Mouse (Mus musculus) liver, embryonic 14.5 days (tissue): ENCODE measurements around the gene Ntrk3. TPM values are rescaled to one million over a fixed set of nuclear protein-coding genes. Genes with fewer than 3 reads are reported as not detected.

ENCODE experiments used
- ATAC-seq: fragments of 200-750 bp; cut with Nextera tagmentation; 2 replicates; pipeline ENCODE4 v1.8.0; 2017; ENCODE audit warnings: moderate number of reproducible peaks, mild to moderate bottlenecking, moderate library complexity; ENCODE audit not compliant: insufficient read depth
- DNase-seq, 3 experiments: peaks; one replicate each; pipeline ENCODE4 v3.0.0-alpha.2; 2012 to 2013; ENCODE audit warnings: low read depth in 3 of 3, low spot score in 3 of 3
- H3K27ac ChIP-seq: fragments of 300-500 bp; sonication (generic); 2 replicates; pipeline ENCODE4 v1.5.1; 2014; ENCODE audit warnings: moderate library complexity, mild to moderate bottlenecking, control low read depth, inconsistent platforms
- H3K27me3 ChIP-seq: fragments of 300-500 bp; sonication (generic); 2 replicates; pipeline ENCODE4 v1.6.1; 2014; ENCODE audit warnings: mild to moderate bottlenecking, low read length, moderate library complexity; ENCODE audit not compliant: control insufficient read depth, insufficient read depth
- H3K36me3 ChIP-seq: fragments of 300-500 bp; sonication (generic); replicated peaks from 2 replicates; pipeline ENCODE4 v1.6.1; 2014; ENCODE audit warnings: low read depth; ENCODE audit not compliant: control insufficient read depth, insufficient read depth
- H3K4me1 ChIP-seq, 2 experiments: fragments of 200-500 bp in 1 of 2; fragments of 300-500 bp in 1 of 2; sonication (generic) in 1 of 2; replicated peaks; 2 replicates each; pipeline ENCODE4 v1.6.1; 2012 to 2014; ENCODE audit warnings: antibody characterized with exemption in 1 of 2, inconsistent platforms in 1 of 2, low read length in 1 of 2; ENCODE audit not compliant: control insufficient read depth in 2 of 2, insufficient read depth in 2 of 2
- H3K4me2 ChIP-seq: fragments of 300-500 bp; sonication (generic); 2 replicates; pipeline ENCODE4 v1.6.1; 2014; ENCODE audit warnings: low read depth, mild to moderate bottlenecking, control low read depth, moderate library complexity
- H3K4me3 ChIP-seq, 2 experiments: fragments of 200-500 bp in 1 of 2; fragments of 300-500 bp in 1 of 2; sonication (generic) in 1 of 2; 2 replicates each; pipeline ENCODE4 v1.5.1; 2012 to 2014; ENCODE audit warnings: low read depth in 2 of 2, low read length in 2 of 2, mild to moderate bottlenecking in 2 of 2, control low read depth in 1 of 2, inconsistent platforms in 1 of 2, moderate library complexity in 1 of 2; ENCODE audit not compliant: insufficient read depth in 1 of 2
- H3K9ac ChIP-seq: fragments of 300-500 bp; sonication (generic); replicated peaks from 2 replicates; pipeline ENCODE4 v1.6.1; 2014; ENCODE audit warnings: mild to moderate bottlenecking, control low read depth, moderate library complexity
- H3K9me3 ChIP-seq: fragments of 300-500 bp; sonication (generic); 2 replicates; pipeline ENCODE4 v1.6.1; 2016; ENCODE audit warnings: low read length, mixed read lengths; ENCODE audit not compliant: control insufficient read depth
- CTCF ChIP-seq: IDR thresholded peaks from 2 replicates; pipeline ENCODE4 v1.5.1; 2016; ENCODE audit warnings: antibody characterized with exemption, low read depth, control low read depth
- EP300 ChIP-seq: IDR thresholded peaks from 2 replicates; pipeline ENCODE4 v1.6.1; 2016; ENCODE audit warnings: antibody characterized with exemption, low read depth
- WGBS: fragments of 180-500 bp; shearing (Covaris S2); extraction: QIAGEN DNeasy Blood & Tissue Kit; methylation state at CpG from one replicate; pipeline ENCODE4 v1.1.7; 2014; ENCODE audit not compliant: insufficient replicate concordance; 5-methylcytosine and 5-hydroxymethylcytosine counted together
- polyA plus RNA-seq, 2 experiments: library from polyadenylated mRNA; depleted of rRNA in 1 of 2; stranded (reverse) in 1 of 2; unstranded in 1 of 2; fragments of >200 nt; fragmentation: Nextera tagmentation in 1 of 2; extraction: Ambion mirVana in 1 of 2; gene quantifications; 2 replicates each; pipeline versions ENCODE4 v1.2.1 to v1.2.3; 2012 to 2014

Gene Ntrk3
- polyA plus RNA-seq, 2 experiments: 0.14 to 0.25 TPM

GRCm38 (mm10) chr7:78576706-78577461 is 160.9 kb downstream of the Ntrk3 start:
- no peak overlapping the region for H3K27ac ChIP-seq
- ATAC-seq (no peak), DNase-seq (no peak)
- H3K9ac ChIP-seq: no peak overlapping the region
- 2% methylated on average over 35 of the region's 35 CpGs for WGBS
- no peaks in the 10 kb centered on the region for H3K9me3 ChIP-seq
- H3K4me3 ChIP-seq: no peak overlapping the region
- H3K4me1 ChIP-seq: no peaks in the 10 kb centered on the region
- H3K27me3 ChIP-seq: peaks cover 52% of the 10 kb centered on the region
- TF ChIP-seq EP300 (no peak), CTCF (no peak)
- H3K36me3 ChIP-seq: no peaks in the 10 kb centered on the region
- H3K4me2 ChIP-seq: no peak overlapping the region

DNA sequence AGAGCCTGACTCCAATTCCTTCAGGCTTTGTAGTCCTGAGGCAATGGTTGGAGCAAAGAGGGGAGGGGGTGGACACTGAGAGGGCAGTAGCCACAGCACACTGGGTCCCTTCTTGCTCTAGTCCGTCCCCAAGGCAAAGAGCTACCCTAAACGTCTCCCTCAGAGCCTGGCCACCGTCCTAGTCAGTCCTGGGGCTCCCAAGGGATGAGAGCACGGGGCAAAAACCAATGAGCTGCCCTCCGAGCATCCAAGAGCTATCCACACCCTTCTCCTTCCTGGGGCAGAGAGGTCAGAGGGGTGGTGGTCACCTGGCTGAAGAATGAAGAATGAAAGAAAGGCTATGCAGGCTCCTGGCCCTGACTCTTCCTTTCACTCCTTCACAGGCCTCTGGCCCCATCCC is 161.6 kb downstream of the Ntrk3 start:
- H3K4me3 ChIP-seq: no peak overlapping the region
- TF ChIP-seq CTCF (no peak), EP300 (no peak)
- 1% methylated on average over 5 of the region's 5 CpGs for WGBS
- H3K36me3 ChIP-seq: no peaks in the 10 kb centered on the region
- ATAC-seq (no peak), DNase-seq (no peak)
- no peak overlapping the region for H3K9ac ChIP-seq
- no peaks in the 10 kb centered on the region for H3K4me1 ChIP-seq
- no peaks in the 10 kb centered on the region for H3K9me3 ChIP-seq
- H3K4me2 ChIP-seq: no peak overlapping the region
- no peak overlapping the region for H3K27ac ChIP-seq
- peaks cover 52% of the 10 kb centered on the region for H3K27me3 ChIP-seq

GRCm38 (mm10) chr7:78575556-78575955 is 162.3 kb downstream of the Ntrk3 start:
- DNase-seq: no peak
- H3K36me3 ChIP-seq: no peaks in the 10 kb centered on the region
- no peaks in the 10 kb centered on the region for H3K9me3 ChIP-seq
- H3K4me1 ChIP-seq: no peaks in the 10 kb centered on the region
- H3K4me2 ChIP-seq: no peak overlapping the region
- TF ChIP-seq EP300 (no peak), CTCF (no peak)
- 5% methylated on average over 3 of the region's 3 CpGs for WGBS
- ATAC-seq: no peak
- H3K27me3 ChIP-seq: peaks cover 52% of the 10 kb centered on the region
- no peak overlapping the region for H3K4me3 ChIP-seq
- H3K9ac ChIP-seq: no peak overlapping the region
- no peak overlapping the region for H3K27ac ChIP-seq

DNA sequence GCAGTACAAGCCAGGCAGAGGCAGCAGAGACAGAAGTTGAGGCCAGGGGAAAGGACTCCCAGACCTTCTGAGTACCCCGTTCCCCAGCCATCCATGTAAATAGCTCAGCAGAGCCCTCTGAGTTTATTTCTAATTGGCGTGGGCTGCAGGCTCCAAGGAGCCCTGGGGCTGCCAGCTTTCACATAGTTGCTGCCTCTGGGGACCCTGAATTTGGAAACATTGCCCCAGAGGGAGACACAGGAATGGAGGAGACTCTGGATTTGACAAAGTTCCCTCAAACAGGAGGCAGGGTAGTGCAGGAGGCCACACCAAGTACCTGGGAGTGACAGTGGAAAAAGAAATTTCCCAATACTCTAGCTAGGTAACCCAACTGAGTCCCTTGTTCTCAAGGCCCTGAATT is 166.6 kb downstream of the Ntrk3 start:
- DNase-seq (no peak), ATAC-seq (no peak)
- H3K36me3 ChIP-seq: no peaks in the 10 kb centered on the region
- H3K4me3 ChIP-seq: no peak overlapping the region
- no peak overlapping the region for H3K4me2 ChIP-seq
- TF ChIP-seq EP300 (no peak), CTCF (no peak)
- H3K27me3 ChIP-seq: peaks cover 11% of the 10 kb centered on the region
- H3K9me3 ChIP-seq: no peaks in the 10 kb centered on the region
- WGBS: 43% methylated on average over 2 of the region's 2 CpGs
- H3K9ac ChIP-seq: no peak overlapping the region
- H3K4me1 ChIP-seq: no peaks in the 10 kb centered on the region
- H3K27ac ChIP-seq: no peak overlapping the region

GRCm38 (mm10) chr7:78569255-78569618 is 168.6 kb downstream of the Ntrk3 start:
- ATAC-seq (no peak), DNase-seq (no peak)
- Histone ChIP-seq H3K4me3 (no peak overlapping the region), H3K4me1 (no peaks in the 10 kb centered on the region), H3K9ac (no peak overlapping the region), H3K36me3 (no peaks in the 10 kb centered on the region), H3K9me3 (no peaks in the 10 kb centered on the region), H3K27me3 (no peaks in the 10 kb centered on the region), H3K4me2 (no peak overlapping the region), H3K27ac (no peak overlapping the region)
- TF ChIP-seq EP300 (no peak), CTCF (no peak)
- WGBS: 3% methylated on average over 5 of the region's 5 CpGs
